Mouse (Mus musculus) mouse trophoblast stem cell (cell line): ENCODE measurements at regions not wholly inside any gene's neighbourhood (a gene's known extent, or its start where the extent isn't known, plus 50 kb on each side); places are given as distances from the start of the nearest gene placed in this dataset.

Experiments used
- in situ Hi-C, 2 experiments: fragments of 300-500 bp; cut with MseI, MboI; formaldehyde crosslinking; loops; 2 replicates in 1 of 2; 3 replicates in 1 of 2; pipeline ENCODE4 v1.15.1; 2025

GRCm38 (mm10) chr11:89147990-89148389 is 74.3 kb downstream of the Gm525 start:
- in situ Hi-C loops = no loop called here

GRCm38 (mm10) chr11:89145281-89145945 is 71.8 kb downstream of the Gm525 start:
- in situ Hi-C loops = no loop called here

- in situ Hi-C loops = no loop called here
These were observed 69.0 kb downstream of the Gm525 start for GRCm38 (mm10) chr11:89142527-89143154.
